Mouse (Mus musculus) urinary bladder, postnatal 14 days (tissue): ENCODE results near the gene Fchsd2.
"Not testable (repeated sequence)": the region's sequence is repeated elsewhere in the genome, so short reads cannot be mapped to it uniquely, and the experiment has no call there.

ENCODE experiments used
- DNase-seq: peaks from one replicate; pipeline ENCODE4 v3.0.0; 2021; ENCODE audit warnings: low spot score

Gene Fchsd2

DNA sequence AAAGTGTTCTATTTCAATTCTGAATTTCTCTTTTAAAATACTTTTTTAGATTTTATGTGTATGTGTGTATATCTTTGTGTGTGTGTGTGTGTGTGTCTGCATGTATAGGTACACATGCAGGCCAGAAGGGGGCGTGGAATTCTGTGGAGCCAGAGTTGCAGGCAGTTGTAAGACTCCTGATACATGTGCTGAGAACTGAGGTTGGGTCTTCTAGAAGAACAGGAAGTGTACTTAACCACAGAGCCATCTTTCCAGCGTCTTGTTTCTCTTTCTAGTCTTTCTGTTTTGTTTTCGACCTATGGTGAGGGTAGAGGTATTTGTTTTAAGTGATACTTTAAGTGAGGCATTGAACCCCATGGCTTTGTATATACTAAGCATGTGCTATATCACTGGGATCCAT is 20.7 kb downstream of the Fchsd2 start:
- DNase-seq = no peak

DNA sequence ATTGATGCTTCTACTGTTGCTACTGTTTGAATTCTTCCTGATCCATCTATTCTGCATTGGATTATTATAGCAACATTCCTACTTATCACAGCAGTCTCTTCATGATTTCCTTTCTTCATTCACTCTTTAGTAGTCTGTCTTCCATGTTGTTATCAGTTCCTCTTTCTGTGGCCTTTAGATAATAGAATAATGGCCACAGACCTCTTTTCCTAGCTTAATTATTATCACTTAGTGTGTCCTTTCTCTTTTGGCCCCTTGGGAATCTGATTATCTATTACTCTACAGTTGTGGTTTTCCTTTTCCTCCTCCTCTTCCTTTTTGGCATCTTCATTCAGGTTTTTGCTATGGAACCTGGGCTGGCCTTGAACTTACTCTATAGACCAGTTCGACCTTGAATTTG is 21.7 kb downstream of the Fchsd2 start:
- no peak for DNase-seq

DNA sequence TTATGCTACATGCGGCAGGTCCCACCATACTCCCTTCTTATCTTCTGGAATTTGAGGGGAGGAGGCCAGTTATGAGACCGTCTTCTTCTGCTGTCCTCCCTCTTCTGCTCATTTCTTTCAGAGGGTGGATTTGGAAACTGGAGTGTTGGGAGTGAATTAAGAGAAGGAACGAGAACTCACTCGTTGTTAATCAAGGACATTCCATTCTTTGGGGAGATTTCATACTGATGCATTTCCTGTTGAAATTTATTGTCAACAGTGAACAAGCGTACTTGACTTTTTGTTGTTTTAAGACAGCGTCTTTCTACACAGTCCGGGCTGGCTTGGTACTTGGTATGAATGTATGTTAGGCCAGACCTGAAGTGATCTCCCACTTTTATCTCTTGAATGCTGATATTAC is 26.7 kb downstream of the Fchsd2 start:
- DNase-seq = no peak

DNA sequence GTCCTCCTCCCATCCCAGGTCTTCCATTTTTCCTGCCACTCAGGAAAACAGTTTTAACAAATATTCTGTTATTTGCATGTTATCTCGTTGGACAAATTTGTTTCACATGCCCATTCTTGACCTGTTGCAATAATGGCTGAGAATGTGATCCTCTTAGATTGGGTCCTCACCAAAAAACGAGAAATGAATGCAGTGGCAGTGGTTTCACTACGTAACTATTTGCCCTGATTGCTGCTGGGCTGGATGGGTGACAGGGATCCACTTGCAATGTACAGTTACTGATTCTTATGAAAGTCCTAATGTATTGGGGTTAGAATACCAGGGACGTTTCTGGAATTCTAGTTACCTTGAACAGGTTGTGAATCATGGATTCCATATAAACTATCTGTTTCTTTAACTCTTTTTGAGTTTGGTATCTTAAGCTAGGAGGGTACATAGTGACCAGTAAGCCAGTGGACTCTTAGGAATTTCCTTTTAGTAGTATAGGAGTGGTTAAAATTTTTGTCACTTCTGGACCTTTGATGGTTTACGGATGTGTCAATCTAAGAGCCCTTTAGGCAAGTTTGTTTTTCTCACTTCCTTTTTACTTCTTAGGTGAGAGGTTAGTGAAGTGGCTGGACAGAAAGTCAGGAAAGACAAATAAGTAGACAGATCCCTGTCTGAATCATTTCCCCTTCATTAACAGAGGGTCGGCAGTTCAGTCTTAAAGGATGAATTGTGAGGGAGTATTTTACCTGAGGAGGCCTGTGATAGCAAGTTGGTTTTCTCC is 31.1 kb downstream of the Fchsd2 start:
- no peak for DNase-seq

DNA sequence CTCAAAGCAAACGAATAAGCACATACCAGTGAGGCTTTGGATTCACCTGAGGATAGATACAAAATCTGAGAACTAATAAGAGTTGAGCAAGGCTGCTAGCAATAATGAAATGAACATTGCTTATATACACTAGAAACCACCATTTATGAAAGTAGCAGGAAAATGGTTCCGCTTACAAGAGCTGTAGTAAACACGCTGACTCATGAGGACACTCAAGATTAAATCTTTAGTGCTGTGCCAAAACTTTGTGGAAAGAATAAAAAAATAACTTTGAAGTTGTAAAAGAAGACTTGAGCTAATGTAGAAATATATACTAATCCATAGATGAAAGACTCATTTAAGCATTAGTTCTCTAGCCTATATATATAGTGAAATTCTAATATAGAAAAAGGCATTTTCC is 35.1 kb downstream of the Fchsd2 start:
- no peak for DNase-seq

DNA sequence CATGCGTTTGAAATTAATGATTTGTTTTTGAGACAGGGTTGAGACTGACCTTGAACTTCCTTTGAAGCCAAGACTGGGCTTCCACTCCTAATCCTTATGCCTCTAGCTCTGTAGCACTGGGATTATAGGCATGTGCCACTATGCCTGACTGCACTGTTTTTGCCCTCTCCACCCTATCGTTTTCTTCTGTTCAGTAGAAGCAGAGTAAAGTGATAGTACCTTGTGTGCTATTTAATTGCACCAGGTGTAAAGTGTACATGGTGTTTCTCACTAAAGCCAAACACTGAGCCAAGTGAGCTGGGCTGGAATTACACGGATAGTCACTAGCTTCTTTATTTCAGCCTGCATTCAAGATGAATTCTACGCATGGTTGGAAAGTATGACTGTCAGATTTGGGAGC is 35.9 kb downstream of the Fchsd2 start:
- no peak for DNase-seq

DNA sequence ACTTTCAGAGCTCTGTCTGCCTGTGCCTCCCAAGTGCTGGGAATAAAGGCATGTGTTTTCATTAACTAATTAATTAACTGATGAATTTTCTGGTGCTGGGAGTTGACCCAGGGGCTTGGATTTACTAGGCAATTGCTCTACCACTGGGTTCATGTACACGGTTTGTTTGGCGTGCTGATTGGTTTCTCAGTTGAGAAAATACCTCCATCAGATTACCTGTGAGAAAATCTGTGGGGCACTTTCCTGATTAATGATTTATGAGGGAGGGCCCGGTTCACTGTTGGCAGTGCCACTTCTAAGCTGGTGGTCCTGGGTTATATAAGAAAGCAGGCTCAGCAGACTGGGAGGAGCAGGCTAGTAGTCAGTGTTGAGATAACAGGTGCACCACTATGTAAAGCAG is 38.0 kb downstream of the Fchsd2 start:
- DNase-seq = no peak

DNA sequence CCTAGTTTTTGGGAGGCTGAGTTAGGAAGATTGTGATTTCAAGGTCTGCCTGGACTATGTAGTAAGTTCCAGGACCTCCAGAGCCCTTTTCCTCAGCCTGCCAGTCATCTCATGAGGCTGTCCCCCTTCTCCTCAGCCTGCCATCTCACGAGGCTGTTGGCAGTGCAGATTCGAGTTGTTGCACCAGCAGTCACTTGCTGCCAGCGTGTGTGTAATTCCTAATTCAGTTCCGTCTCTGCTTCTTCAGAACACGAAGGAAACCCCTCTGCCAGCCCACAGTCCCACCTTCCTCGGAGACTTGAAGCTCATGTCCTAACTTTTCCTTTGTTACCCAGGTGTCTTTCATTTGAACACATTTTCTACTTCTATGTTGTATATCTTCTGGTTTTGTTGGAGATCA is 38.6 kb downstream of the Fchsd2 start:
- DNase-seq = no peak

DNA sequence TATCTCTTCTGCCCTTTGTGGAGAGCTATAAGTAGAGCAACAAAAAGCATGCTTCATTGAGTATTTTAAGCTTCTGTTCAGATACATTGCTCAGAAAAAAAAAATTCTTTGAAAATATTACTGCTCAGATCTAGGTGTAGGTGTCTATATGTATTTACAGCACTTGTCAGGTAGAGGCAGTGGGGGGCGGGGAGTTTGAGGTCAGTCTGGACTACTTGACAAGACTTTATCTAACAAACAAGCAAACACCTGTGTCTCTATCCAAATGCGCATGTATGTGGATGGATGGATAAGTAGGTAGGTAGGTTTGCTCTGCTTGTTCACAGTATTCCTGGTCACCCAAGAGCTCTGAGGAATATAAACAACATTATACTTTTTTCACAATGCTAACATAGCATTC is 40.9 kb downstream of the Fchsd2 start:
- DNase-seq = no peak

DNA sequence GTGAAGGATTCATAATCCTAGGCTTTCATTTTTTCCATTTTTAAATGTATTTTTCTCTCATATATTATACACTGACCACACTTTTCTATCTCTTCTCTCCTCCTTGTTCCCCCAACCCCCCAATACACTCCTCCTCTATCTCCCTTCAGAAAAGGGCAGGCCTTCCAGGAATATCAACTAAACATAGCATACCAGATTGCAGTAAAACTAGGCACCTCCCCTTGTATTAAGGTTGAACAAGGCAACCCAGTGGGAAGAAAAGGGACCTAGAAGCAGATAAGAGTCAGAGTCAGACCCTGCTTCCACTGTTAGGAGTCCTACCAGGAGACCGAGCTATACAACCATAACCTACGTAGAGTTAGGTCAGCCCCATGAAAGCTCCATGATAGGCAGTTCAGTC is 41.5 kb downstream of the Fchsd2 start:
- no peak for DNase-seq

DNA sequence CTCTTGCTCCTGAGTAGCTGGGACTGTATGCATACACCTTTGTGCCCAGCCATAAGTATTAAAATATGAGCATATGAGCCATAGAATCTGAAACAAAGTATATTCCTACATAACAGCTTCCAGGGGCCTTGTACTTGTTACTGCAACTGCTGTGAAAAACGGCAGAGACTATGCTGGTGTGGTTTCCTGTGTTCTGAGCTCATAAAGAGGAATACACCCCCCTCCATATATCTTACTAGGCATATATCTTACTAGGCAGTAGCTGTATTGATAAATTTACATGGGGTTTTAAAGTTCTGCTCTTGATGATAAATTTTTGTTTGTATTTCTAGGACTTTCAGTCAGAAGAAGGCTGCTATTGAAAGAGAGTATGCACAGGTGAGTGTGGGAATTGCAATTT is 46.2 kb downstream of the Fchsd2 start:
- no peak for DNase-seq

DNA sequence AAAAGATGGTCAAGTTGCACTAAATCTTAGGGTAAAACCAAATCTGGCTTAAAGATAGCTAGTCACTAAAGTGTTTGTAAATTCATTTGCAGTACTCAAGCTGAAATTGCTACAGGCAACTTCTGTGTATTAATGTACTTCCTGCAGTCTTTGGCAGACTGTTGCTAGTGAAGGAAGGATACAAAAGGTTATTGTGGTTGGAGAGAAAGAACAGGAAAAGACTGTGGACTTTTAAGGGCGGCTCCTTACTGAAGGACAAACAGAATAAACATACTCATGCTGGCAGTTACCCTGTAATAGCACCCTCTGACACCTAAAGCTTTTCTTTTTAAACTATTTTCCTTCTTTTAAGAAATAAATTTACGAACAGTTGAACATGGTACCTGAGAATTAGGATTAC is 50.2 kb downstream of the Fchsd2 start:
- no peak for DNase-seq

DNA sequence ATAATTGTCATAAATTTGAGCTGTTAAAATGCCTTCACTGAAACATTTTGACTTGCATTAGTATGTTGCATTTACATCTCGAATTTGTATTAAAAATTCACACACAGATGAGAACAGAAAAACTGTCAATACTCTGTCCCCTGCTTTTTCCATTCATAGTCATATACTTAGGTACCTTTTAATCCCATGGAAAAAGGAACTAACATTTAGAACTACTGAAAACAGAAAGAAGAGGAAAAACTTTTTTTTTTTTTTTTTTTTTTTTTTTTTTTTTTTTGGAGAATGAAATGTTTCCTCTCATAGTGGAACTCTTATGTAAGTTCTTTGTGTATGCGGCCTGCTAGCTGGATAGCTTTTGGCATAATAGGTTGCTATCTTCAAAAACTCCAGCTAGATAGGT is 51.6 kb downstream of the Fchsd2 start:
- DNase-seq = no peak

DNA sequence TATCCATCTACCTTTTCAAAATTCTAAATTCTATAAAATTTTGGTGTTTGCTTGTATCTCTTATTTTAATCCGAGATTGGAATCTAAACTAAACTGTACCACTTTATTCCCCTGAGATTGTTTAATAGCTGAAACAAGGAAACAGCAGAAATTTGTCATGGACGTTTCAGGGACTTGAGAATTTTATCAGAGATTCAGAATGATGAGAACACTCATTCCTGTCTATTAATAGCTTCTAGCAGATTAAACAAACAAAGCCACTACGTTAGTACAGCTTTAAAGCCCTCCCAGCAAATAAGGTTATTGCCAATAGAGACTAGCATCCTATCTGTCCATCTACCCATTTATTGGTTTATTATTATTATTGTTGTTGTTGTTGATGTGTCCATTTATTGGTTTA is 56.4 kb downstream of the Fchsd2 start:
- DNase-seq = no peak

DNA sequence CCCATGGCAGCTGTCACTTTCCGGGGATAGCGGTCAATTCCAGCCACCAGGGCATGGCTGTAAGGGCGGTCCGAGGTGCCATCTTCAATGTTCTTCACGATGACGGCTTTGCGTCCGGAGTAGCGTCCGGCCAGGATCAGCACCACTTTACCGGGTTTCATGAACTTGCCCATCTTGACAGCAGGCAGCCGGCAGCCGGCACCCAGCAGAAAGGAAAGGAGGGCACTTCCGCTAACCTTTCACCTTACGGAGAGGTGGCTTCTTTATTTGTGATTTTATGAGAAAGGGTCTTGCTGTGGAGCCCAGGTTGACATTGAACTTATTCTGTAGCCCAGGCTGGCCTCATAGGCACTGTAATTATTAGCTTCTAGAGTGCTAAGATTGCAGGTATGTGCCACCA is 62.2 kb downstream of the Fchsd2 start:
- not testable (repeated sequence) for DNase-seq

DNA sequence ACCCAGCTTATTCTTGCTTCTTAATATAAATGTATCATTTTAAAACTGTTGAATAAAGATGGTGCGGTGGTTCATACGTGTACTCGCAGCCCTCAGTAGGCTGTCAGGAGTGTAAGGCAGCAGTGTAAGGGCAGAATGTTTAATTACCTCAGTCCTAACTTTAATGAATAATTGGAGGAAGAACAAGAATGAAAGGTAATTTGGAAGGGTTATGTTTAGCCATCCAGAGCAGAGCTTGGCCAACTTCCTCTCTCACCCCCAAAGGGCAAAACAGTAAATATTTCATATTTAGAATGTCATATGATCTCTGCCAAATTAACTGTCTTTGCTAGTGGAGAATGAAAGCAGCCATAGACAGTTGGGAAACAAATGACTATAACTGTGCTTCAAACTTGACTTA is 62.6 kb downstream of the Fchsd2 start:
- DNase-seq = no peak

DNA sequence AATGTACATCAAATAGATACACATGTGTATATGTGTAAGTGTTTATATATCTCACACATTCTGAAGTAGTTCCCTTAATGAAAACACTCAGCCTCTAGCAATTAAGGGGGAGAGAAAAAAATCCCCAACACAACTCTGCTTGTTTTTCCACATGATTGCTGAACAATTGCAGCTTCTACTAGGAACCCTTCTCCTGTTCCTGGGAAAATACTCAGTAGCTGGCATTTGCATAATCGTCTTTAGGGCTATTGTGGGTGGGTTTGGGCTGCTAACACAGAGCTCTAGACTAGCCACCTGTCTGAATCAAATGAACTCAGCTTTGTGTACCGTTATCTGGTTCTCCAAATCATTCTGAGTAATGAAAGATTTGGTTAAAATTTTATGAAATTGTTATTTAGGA is 67.6 kb downstream of the Fchsd2 start:
- no peak for DNase-seq

DNA sequence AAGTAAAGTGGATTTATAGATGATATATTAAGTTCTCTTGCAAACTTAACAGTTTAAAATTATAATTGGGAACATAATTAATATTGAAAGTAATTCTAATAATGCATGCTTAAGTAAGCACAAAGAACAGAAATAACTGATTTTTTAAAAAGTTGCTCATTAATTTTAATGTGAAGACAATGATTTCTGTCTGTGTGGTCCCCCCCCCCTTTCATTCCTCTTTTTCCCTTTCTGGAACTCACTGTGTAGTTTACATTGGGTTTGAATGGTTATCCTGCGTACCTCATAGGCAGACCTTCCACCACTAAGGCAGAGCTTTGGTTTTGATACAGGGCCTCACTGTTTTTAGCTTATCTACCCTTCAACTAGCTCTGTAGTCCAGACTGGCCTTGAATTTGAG is 70.1 kb downstream of the Fchsd2 start:
- DNase-seq = no peak

DNA sequence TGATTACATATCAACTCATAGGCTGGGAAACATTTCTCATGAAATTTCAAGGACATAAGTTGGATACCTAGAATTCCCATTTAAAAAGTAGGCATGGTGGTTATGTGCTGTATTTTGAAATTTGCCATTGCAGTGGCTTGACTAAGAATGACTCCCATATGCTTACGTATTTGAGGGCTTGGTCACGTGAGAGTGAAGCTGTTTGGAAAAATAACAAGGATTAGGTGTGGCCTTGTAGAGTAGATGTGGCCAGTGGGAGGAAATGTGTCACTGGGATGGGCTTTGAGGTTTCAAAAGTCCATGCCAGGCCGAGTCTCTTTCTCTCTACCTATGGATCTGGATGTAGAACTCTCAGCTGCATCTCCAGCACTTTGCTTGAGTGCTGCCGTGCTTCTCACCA is 71.2 kb downstream of the Fchsd2 start:
- no peak for DNase-seq

DNA sequence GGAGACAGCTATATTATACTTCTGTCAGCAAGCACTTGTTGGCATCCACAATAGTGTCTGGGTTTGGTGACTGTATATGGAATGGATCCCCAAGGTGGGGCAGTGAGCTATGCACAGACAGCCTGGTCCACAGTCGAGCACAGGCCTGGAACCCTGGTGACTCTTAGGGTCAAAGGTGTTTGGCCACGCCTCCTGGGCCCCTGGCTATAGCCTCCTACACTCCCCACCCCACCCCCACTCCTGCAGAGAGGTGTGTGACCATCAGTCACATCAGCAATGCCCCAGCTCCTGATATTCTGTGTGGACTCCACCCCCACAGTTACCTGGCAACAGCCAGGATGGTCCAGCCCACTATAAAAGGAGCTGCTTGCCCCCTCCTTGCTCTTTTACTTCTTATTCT is 73.9 kb downstream of the Fchsd2 start:
- DNase-seq = no peak

DNA sequence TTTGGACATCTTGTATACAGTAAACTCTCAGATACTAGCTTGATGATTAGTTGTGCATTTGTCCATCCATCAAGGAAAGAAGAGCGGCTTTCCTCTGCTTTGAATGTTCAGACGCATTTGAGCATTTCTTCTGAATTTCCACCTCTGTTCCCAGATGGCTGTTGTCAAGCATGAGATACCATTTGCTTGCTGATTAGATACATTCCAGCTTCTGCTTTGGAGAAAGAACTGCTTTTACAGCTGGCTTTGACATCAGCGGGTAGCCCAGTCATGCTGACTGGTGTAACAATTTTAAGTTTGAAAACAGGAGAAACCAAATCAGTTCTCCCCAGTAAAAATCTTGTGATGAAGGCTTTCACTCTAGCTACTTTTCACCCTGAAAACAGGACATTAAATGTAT is 77.8 kb downstream of the Fchsd2 start:
- DNase-seq = no peak

DNA sequence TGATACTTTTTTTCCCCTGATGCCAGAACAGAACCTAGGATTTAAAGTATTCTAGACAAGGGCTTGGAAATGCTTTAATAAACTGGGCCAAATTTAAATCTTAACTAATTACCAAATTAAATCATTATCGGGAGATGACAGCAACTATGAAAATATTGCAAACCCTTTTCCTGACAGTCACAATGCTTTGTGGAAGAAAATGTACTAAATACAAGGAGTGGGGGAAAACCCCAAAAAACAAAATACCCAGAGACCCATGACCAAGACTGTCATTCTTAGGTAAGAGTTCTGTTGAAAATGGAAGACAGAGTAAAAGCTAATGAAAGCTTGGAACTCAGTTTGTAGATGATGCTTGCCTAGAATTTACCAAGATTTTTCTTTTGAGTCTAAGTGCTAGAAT is 78.3 kb downstream of the Fchsd2 start:
- DNase-seq = no peak

DNA sequence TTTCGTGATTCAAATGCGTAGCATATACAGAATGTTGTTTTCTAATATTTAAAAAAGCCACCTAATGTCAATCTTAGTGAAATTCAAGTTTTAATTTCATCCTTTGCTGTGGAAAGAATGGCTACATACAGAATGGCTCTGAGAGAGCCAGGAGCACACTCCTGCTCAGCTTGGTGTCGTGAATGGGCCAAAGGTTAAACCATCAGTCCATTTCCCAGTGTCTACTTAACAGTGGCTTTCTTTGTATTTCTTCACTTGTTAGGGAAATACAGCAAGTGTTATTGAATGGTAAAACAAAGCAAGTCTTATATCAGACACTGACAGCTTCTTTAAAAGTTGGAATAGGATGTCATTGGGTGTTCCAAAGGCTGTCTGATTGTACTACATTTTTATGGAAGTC is 80.7 kb downstream of the Fchsd2 start:
- DNase-seq = no peak

DNA sequence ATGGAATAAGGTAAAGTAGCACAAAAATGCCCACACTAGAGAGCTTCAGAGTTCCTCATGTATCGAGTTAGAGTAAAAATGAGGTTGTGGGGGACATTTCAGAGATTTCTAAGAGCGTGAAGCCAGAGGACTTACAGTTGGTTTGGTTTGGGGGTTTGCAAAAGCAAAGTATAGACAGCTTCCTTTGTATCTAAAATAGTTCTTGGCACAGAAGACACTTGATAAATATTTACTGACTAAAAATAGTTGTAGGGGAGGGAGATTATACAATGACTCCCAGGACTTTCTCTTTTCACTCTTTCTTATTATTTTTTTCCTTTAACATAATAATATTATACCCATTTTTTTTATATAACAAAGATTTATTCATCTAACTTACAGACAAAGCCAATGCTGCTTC is 86.1 kb downstream of the Fchsd2 start:
- DNase-seq = no peak
